Mouse (Mus musculus) cerebellum, adult 2 months (tissue): ENCODE results near the gene Cep57l1.

Experiments used
- CTCF ChIP-seq: fragments of 200-500 bp; IDR thresholded peaks from 2 replicates; pipeline ENCODE4 v1.5.1; 2011; ENCODE audit warnings: low read depth, mild to moderate bottlenecking, control low read depth, low read length, moderate library complexity, borderline replicate concordance; ENCODE audit not compliant: insufficient read depth
- POLR2A ChIP-seq: fragments of 200-500 bp; IDR thresholded peaks from 2 replicates; pipeline ENCODE4 v1.6.1; 2011; ENCODE audit warnings: low read length, control low read depth, borderline replicate concordance; ENCODE audit not compliant: insufficient read depth

DNA sequence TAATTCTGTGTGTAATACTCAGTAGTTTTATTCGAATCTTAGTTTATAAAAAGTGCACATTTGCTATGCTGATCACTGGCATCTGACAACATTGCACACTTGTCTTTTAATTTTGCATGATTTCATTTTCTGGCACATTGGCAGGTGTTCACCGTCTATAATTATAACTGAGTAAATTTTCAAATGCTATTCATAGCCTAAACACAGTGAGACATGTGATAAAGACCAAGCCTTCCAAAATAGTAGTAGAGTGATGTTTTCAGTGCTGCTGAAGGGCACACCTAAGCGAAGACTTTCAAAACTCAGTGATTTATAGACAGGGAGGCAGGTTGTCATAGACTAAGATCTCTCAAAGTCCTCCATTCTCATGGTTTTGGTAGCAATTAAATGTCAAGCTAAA is 9.6 kb upstream of the Cep57l1 start:
- TF ChIP-seq CTCF (no peak), POLR2A (no peak)
